Comparison of ENCODE assay signal across 8 mouse cellular contexts in the genomic region with DNA sequence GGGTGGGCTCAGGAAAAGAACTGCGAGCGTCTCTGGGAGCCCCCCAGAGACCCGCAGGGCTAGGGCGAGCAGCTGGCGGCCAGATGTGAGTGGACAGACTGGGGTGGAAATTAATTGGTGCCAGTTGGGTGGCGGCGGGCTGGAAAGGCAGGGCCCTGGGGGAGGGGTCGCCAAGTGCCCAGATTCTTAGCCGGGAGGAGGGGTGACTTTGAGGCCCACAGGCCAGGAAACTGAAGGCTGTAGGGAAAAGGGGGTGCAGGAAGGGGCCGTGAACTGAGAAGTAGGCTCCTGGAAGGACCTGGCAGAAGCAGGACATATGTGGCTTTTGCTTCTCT. TPM values are rescaled to one million over a fixed set of nuclear protein-coding genes. Genes with fewer than 3 reads are reported as not detected.
A peak's percentile ranks its signal among the peaks of the same experiment; 100 is the strongest.
DNase-seq lines count a peak whose midpoint lies in the region; ATAC-seq and TF ChIP-seq lines count a peak whose summit lies in the region.

No protein-coding gene starts in this region.

- peak overlapping the region; percentile 28 for H3K4me3 ChIP-seq in bone marrow, adult 2 months (replicated peaks; ENCODE audit: control insufficient read depth, low read depth, low read length)
- peak overlapping the region; percentile 57 for H3K4me3 ChIP-seq in heart, embryonic 12.5 days
- H3K4me3 ChIP-seq in limb, embryonic 15.5 days = peak overlapping the region; percentile 32
- H3K4me3 ChIP-seq in neural tube, embryonic 15.5 days (replicated peaks) = peak overlapping the region; percentile 29

- peak overlapping the region; percentile 93 for H3K4me2 ChIP-seq in heart, embryonic 12.5 days
- H3K4me2 ChIP-seq in limb, embryonic 15.5 days = peak overlapping the region; percentile 63
- H3K4me2 ChIP-seq in neural tube, embryonic 15.5 days = peak overlapping the region; percentile 52

- peak overlapping the region; percentile 84 for H3K9ac ChIP-seq in heart, embryonic 12.5 days
- H3K9ac ChIP-seq in limb, embryonic 15.5 days = peak overlapping the region; percentile 27; the same call in 1 of the 2 replicates
- H3K9ac ChIP-seq in neural tube, embryonic 15.5 days (replicated peaks) = peak overlapping the region; percentile 39

- WGBS in bone marrow, adult 2 months = 4% methylated on average over 10 of the region's 10 CpGs
- 1% methylated on average over 10 of the region's 10 CpGs for WGBS in heart, embryonic 12.5 days
- WGBS in limb, embryonic 15.5 days = 1% methylated on average over 10 of the region's 10 CpGs
- WGBS in neural tube, embryonic 15.5 days = under 1% methylated on average over 10 of the region's 10 CpGs

- DNase-seq in adrenal gland, postnatal 14 days = peak; percentile 34
- no peak for DNase-seq in adrenal gland, postnatal 10 days
- DNase-seq in frontal cortex, postnatal 10 days (ENCODE audit: low spot score in 2 of 2) = no peak
- no peak for DNase-seq in urinary bladder, postnatal 36 days (ENCODE audit: low spot score in 2 of 2)

- H3K9me3 ChIP-seq in heart, embryonic 12.5 days (replicated peaks) = no peaks in the 10 kb centered on the region
- H3K9me3 ChIP-seq in limb, embryonic 15.5 days = no peaks in the 10 kb centered on the region
- no peaks in the 10 kb centered on the region for H3K9me3 ChIP-seq in neural tube, embryonic 15.5 days (replicated peaks)

- peak overlapping the region; percentile 35; the same call in 1 of the 2 replicates for H3K27ac ChIP-seq in bone marrow, adult 2 months (ENCODE audit: control insufficient read depth, insufficient read depth, low read depth, low read length, poor library complexity)
- peak overlapping the region; percentile 97 for H3K27ac ChIP-seq in heart, embryonic 12.5 days (ENCODE audit: poor library complexity, severe bottlenecking)
- H3K27ac ChIP-seq in limb, embryonic 15.5 days = peak overlapping the region; percentile 96
- peak overlapping the region; percentile 76 for H3K27ac ChIP-seq in neural tube, embryonic 15.5 days (replicated peaks)

- TF ChIP-seq POLR2A in bone marrow, adult 2 months (IDR thresholded peaks at IDR 0.05; ENCODE audit: borderline replicate concordance, control insufficient read depth, low read depth, low read length) = no peak

- H3K27me3 ChIP-seq in heart, embryonic 12.5 days (replicated peaks) = no peaks in the 10 kb centered on the region
- no peaks in the 10 kb centered on the region for H3K27me3 ChIP-seq in limb, embryonic 15.5 days
- H3K27me3 ChIP-seq in neural tube, embryonic 15.5 days (replicated peaks) = 0 out of 2 replicates have a peak, but pooled peaks cover 3% of the 10 kb centered on the region

- H3K36me3 ChIP-seq in heart, embryonic 12.5 days = no peaks in the 10 kb centered on the region
- H3K36me3 ChIP-seq in limb, embryonic 15.5 days = no peaks in the 10 kb centered on the region
- no peaks in the 10 kb centered on the region for H3K36me3 ChIP-seq in neural tube, embryonic 15.5 days

- ATAC-seq in heart, embryonic 12.5 days (ENCODE audit: insufficient number of reproducible peaks, low FRiP score) = no peak; the same call in 1 of the 2 replicates
- ATAC-seq in limb, embryonic 15.5 days (ENCODE audit: insufficient number of reproducible peaks, low FRiP score, low TSS enrichment, low read depth) = peak; percentile 20; the same call in 1 of the 2 replicates
- no peak for ATAC-seq in neural tube, embryonic 15.5 days (ENCODE audit: low FRiP score)

- TF ChIP-seq CTCF in bone marrow, adult 2 months (IDR thresholded peaks at IDR 0.05; ENCODE audit: control insufficient read depth, insufficient read depth, low read length) = no peak

- peaks cover 4% of the 10 kb centered on the region for H3K4me1 ChIP-seq in bone marrow, adult 2 months (ENCODE audit: control insufficient read depth, insufficient read depth, low read length)
- peaks cover 65% of the 10 kb centered on the region for H3K4me1 ChIP-seq in heart, embryonic 12.5 days (replicated peaks)
- H3K4me1 ChIP-seq in limb, embryonic 15.5 days = peaks cover 60% of the 10 kb centered on the region
- peaks cover 43% of the 10 kb centered on the region for H3K4me1 ChIP-seq in neural tube, embryonic 15.5 days

RNA-seq across cellular contexts. Expression of a gene that starts 6.5 kb away (rescaled TPM):
- 45.5 and 55.7 TPM in 2 replicates for total RNA-seq in adrenal gland, postnatal 14 days (2021)
- total RNA-seq in adrenal gland, postnatal 10 days (2021) = 10 to 100 TPM; 33.3 to 63.4 TPM
- 13.2 and 49.9 TPM in 2 replicates for polyA plus RNA-seq in bone marrow, adult 2 months (2011; ENCODE audit: insufficient read depth, insufficient read length, low replicate concordance, missing spikeins)
- 63.4 and 68.1 TPM in 2 replicates for polyA plus RNA-seq in heart, embryonic 12.5 days (2016; fragmentation: Nextera tagmentation; extraction: Ambion mirVana)
- polyA plus RNA-seq in limb, embryonic 15.5 days (2015; fragmentation: Nextera tagmentation; extraction: Ambion mirVana) = 80.6 and 81.7 TPM in 2 replicates
- polyA plus RNA-seq in neural tube, embryonic 15.5 days (2015; fragmentation: Nextera tagmentation; extraction: Ambion mirVana) = 20.3 and 33.1 TPM in 2 replicates

RNA-seq across cellular contexts. Expression of a gene that starts 29.9 kb away (rescaled TPM):
- 62.2 and 67.9 TPM in 2 replicates for total RNA-seq in adrenal gland, postnatal 14 days (2021)
- 10 to 100 TPM; 63.4 to 82.8 TPM for total RNA-seq in adrenal gland, postnatal 10 days (2021)
- polyA plus RNA-seq in bone marrow, adult 2 months (2011; ENCODE audit: insufficient read depth, insufficient read length, low replicate concordance, missing spikeins) = 78.9 and 134 TPM in 2 replicates
- 46.2 and 49.5 TPM in 2 replicates for polyA plus RNA-seq in heart, embryonic 12.5 days (2016; fragmentation: Nextera tagmentation; extraction: Ambion mirVana)
- polyA plus RNA-seq in limb, embryonic 15.5 days (2015; fragmentation: Nextera tagmentation; extraction: Ambion mirVana) = 63.3 and 64.5 TPM in 2 replicates
- polyA plus RNA-seq in neural tube, embryonic 15.5 days (2015; fragmentation: Nextera tagmentation; extraction: Ambion mirVana) = 66.7 and 75.1 TPM in 2 replicates

RNA-seq across cellular contexts. Expression of a gene that starts 31.5 kb away (rescaled TPM):
- 68.3 and 68.8 TPM in 2 replicates for total RNA-seq in adrenal gland, postnatal 14 days (2021)
- 10 to 100 TPM; 59.1 to 62.9 TPM for total RNA-seq in adrenal gland, postnatal 10 days (2021)
- polyA plus RNA-seq in bone marrow, adult 2 months (2011; ENCODE audit: insufficient read depth, insufficient read length, low replicate concordance, missing spikeins) = 14.6 and 26.2 TPM in 2 replicates
- polyA plus RNA-seq in heart, embryonic 12.5 days (2016; fragmentation: Nextera tagmentation; extraction: Ambion mirVana) = 20.9 and 21.3 TPM in 2 replicates
- 13.5 and 13.8 TPM in 2 replicates for polyA plus RNA-seq in limb, embryonic 15.5 days (2015; fragmentation: Nextera tagmentation; extraction: Ambion mirVana)
- 12.3 and 14.1 TPM in 2 replicates for polyA plus RNA-seq in neural tube, embryonic 15.5 days (2015; fragmentation: Nextera tagmentation; extraction: Ambion mirVana)

RNA-seq across cellular contexts. Expression of a gene that starts 45.1 kb away (rescaled TPM):
- 4.2 and 9.4 TPM in 2 replicates for total RNA-seq in adrenal gland, postnatal 14 days (2021)
- total RNA-seq in adrenal gland, postnatal 10 days (2021) = 1 to 10 TPM; 7.8 to 8.5 TPM
- 59.2 and 125 TPM in 2 replicates for polyA plus RNA-seq in bone marrow, adult 2 months (2011; ENCODE audit: insufficient read depth, insufficient read length, low replicate concordance, missing spikeins)
- 18.1 and 19.7 TPM in 2 replicates for polyA plus RNA-seq in heart, embryonic 12.5 days (2016; fragmentation: Nextera tagmentation; extraction: Ambion mirVana)
- 5.6 and 6.0 TPM in 2 replicates for polyA plus RNA-seq in limb, embryonic 15.5 days (2015; fragmentation: Nextera tagmentation; extraction: Ambion mirVana)
- 3.1 and 6.1 TPM in 2 replicates for polyA plus RNA-seq in neural tube, embryonic 15.5 days (2015; fragmentation: Nextera tagmentation; extraction: Ambion mirVana)

Comparison
In these comparisons a context has a peak if more than half of its experiments do, and no peak if none do; other contexts are left out.
1. H3K27ac ChIP-seq: peak in every context shown above with its lines; median percentile 97 in heart, embryonic 12.5 days; 96 in limb, embryonic 15.5 days; 76 in neural tube, embryonic 15.5 days; 35 in bone marrow, adult 2 months.
2. H3K9ac ChIP-seq: peak in every context shown above with its lines; median percentile 84 in heart, embryonic 12.5 days; 39 in neural tube, embryonic 15.5 days; 27 in limb, embryonic 15.5 days.